Mouse (Mus musculus) lung, adult 2 months (tissue): ENCODE measurements around the gene Cpne8. TPM values are rescaled to one million over a fixed set of nuclear protein-coding genes. Genes with fewer than 3 reads are reported as not detected.

Experiments used
- DNase-seq: peaks from one replicate; pipeline ENCODE4 v3.0.0; 2022
- H3K4me1 ChIP-seq: fragments of 200-500 bp; 2 replicates; pipeline ENCODE4 v1.6.1; 2011; ENCODE audit warnings: low read length; ENCODE audit not compliant: control insufficient read depth, insufficient read depth
- H3K4me3 ChIP-seq: fragments of 200-500 bp; replicated peaks from 2 replicates; pipeline ENCODE3; 2011; ENCODE audit warnings: low read depth, mild to moderate bottlenecking, control low read depth, low read length; ENCODE audit errors: extremely low read depth
- CTCF ChIP-seq: fragments of 200-500 bp; IDR thresholded peaks from 2 replicates; pipeline ENCODE4 v1.5.1; 2011; ENCODE audit warnings: mild to moderate bottlenecking, low read length, control low read depth; ENCODE audit not compliant: insufficient read depth
- POLR2A ChIP-seq: fragments of 200-500 bp; IDR thresholded peaks from 2 replicates; pipeline ENCODE4 v1.6.1; 2011; ENCODE audit warnings: low read depth, mild to moderate bottlenecking, control low read depth, low read length, borderline replicate concordance; ENCODE audit errors: extremely low read depth
- WGBS: fragments of 180-500 bp; shearing (Covaris S2); methylation state at CpG from one replicate; pipeline ENCODE4 v1.1.7; 2018; 5-methylcytosine and 5-hydroxymethylcytosine counted together
- polyA plus RNA-seq: library from polyadenylated mRNA; depleted of rRNA; stranded (reverse); fragments of >200 nt; gene quantifications from 2 replicates; pipeline ENCODE4 v1.2.3, GENCODE M21; 2012

Gene Cpne8
- polyA plus RNA-seq, 1 experiment = 20.5 TPM

GRCm38 (mm10) chr15:90589587-90589986, 89.6 kb downstream of the Cpne8 start:
- TF ChIP-seq POLR2A (no peak), CTCF (no peak)
- Histone ChIP-seq H3K4me1 (no peaks in the 10 kb centered on the region; the same call in 1 of the 2 replicates), H3K4me3 (no peak overlapping the region)
- DNase-seq = no peak
- 43% methylated on average over 7 of the region's 7 CpGs for WGBS

- no peaks in the 10 kb centered on the region for H3K4me1 ChIP-seq
- no peak for TF ChIP-seq POLR2A
- TF ChIP-seq CTCF = no peak
- no peak for DNase-seq
- 93% methylated on average over 3 of the region's 3 CpGs for WGBS
- no peak overlapping the region for H3K4me3 ChIP-seq
Observed at GRCm38 (mm10) chr15:90577402-90577801, 101.8 kb downstream of the Cpne8 start.

- no peak overlapping the region for H3K4me3 ChIP-seq
- 88% methylated on average over 4 of the region's 4 CpGs for WGBS
- H3K4me1 ChIP-seq = no peaks in the 10 kb centered on the region
- TF ChIP-seq CTCF = no peak
- TF ChIP-seq POLR2A = no peak
- DNase-seq = no peak
Observed at GRCm38 (mm10) chr15:90569246-90569645, 110.0 kb downstream of the Cpne8 start.

GRCm38 (mm10) chr15:90568050-90568449, 111.2 kb downstream of the Cpne8 start:
- Histone ChIP-seq H3K4me1 (no peaks in the 10 kb centered on the region), H3K4me3 (no peak overlapping the region)
- TF ChIP-seq POLR2A = no peak
- TF ChIP-seq CTCF = no peak
- WGBS = 76% methylated on average over 4 of the region's 4 CpGs
- no peak for DNase-seq

- WGBS = 65% methylated on average over 3 of the region's 3 CpGs
- TF ChIP-seq POLR2A (no peak), CTCF (no peak)
- Histone ChIP-seq H3K4me3 (no peak overlapping the region), H3K4me1 (no peaks in the 10 kb centered on the region)
- DNase-seq = no peak
Observed at GRCm38 (mm10) chr15:90563996-90564395, 115.2 kb downstream of the Cpne8 start.

- TF ChIP-seq POLR2A (no peak), CTCF (no peak)
- 75% methylated on average over 12 of the region's 12 CpGs for WGBS
- no peak for DNase-seq
- Histone ChIP-seq H3K4me3 (no peak overlapping the region), H3K4me1 (no peaks in the 10 kb centered on the region)
Observed at GRCm38 (mm10) chr15:90561613-90562012, 117.6 kb downstream of the Cpne8 start.

- WGBS = 98% methylated on average over 7 of the region's 7 CpGs
- no peak for TF ChIP-seq POLR2A
- TF ChIP-seq CTCF = no peak
- DNase-seq = no peak
- Histone ChIP-seq H3K4me3 (no peak overlapping the region), H3K4me1 (no peaks in the 10 kb centered on the region; the same call in 1 of the 2 replicates)
Observed at GRCm38 (mm10) chr15:90548589-90548988, 130.6 kb downstream of the Cpne8 start.

GRCm38 (mm10) chr15:90543447-90543846, 135.8 kb downstream of the Cpne8 start:
- TF ChIP-seq CTCF (no peak), POLR2A (no peak)
- DNase-seq = no peak
- 54% methylated on average over 5 of the region's 5 CpGs for WGBS
- Histone ChIP-seq H3K4me1 (no peaks in the 10 kb centered on the region; the same call in 1 of the 2 replicates), H3K4me3 (no peak overlapping the region)

GRCm38 (mm10) chr15:90542126-90542525, 137.1 kb downstream of the Cpne8 start:
- no peak for DNase-seq
- no peaks in the 10 kb centered on the region; the same call in 1 of the 2 replicates for H3K4me1 ChIP-seq
- H3K4me3 ChIP-seq = no peak overlapping the region
- no peak for TF ChIP-seq POLR2A
- no peak for TF ChIP-seq CTCF

- Histone ChIP-seq H3K4me1 (no peaks in the 10 kb centered on the region), H3K4me3 (no peak overlapping the region)
- 57% methylated on average over 5 of the region's 5 CpGs for WGBS
- DNase-seq = no peak
- no peak for TF ChIP-seq POLR2A
- TF ChIP-seq CTCF = no peak
Observed at GRCm38 (mm10) chr15:90536311-90537202, 142.7 kb downstream of the Cpne8 start.
